Mouse (Mus musculus) left cerebral cortex, postnatal 25 days (tissue): Measurements from ENCODE around the gene Hs3st2. TPM values are rescaled to one million over a fixed set of nuclear protein-coding genes. Genes with fewer than 3 reads are reported as not detected.

ENCODE experiments used
- DNase-seq, 2 experiments: peaks; one replicate each; pipeline ENCODE4 v3.0.0; 2022; ENCODE audit warnings: low spot score in 2 of 2, mixed read lengths in 1 of 2
- intact Hi-C: fragments of 180-260 bp; cut with DNase I; formaldehyde crosslinking; loops from one replicate; pipeline ENCODE4 v1.15.1; 2025
- total RNA-seq, 2 experiments: library from RNA; stranded (reverse); gene quantifications; 2 replicates each; pipeline ENCODE4 v1.2.3; 2021

Hs3st2 gene
- total RNA-seq, 2 experiments from 2014 or later, result 57.6 to 60.1 TPM

DNA sequence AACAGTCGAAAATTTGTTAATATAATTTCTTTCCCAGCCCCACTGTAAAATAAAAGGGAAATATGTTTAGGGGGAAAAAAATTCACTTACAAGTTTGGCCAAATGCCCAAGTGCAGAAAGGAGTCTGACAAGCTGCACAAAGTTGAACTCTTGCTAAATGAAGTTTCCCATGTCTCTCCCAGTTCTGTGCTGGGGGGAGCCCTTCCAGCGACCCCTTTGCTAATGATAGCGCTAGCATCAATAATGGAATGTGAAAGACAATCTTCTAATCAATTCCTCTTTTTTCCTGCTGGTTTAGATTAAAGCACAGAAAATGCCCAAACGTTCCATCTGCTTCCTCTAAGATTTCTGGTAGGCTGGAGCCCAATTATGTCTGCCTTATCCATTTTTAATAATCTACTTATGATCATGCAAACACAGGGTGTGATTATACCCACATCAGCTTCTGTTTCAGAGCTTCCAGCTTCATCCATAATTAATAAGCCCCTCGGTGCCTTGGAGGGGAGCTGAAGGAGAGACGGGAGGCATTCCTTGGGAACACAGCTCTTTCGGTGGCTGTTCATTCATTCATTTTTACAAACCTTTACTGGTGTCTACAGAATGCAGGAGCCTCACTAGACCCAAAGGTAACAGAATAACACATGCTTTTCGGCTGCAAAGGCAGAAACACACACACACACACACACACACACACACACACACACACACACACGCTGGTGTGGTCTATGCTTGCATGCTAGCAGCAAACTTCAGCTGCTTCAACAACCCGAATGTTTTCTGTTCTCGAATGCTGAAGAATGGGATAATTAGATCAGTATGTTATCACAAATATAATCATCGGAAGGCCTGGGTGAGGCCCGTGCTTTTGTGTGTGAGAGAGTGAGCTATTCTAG lies 59.5 kb downstream of the Hs3st2 start:
- intact Hi-C loops, result no loop called here
- DNase-seq, result no peak

DNA sequence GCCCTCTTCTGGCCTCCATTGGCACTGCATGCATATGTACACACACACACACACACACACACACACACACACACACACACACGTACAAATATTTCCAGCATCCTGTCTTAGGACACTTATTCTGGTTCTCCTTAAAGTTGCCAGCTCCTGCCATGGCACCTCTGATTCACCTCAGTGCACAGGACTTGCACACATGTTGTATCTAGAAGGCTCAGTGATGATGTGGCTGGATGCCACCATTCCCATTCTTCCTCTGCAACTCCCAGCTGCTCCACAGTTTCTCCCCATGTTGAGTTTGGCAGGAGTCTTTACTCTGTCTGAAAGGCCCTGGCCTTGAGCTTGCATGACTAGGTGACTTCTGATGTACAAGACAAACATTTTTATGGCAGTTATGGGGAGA lies 65.1 kb downstream of the Hs3st2 start:
- intact Hi-C loops, result no loop called here
- DNase-seq, result no peak

DNA sequence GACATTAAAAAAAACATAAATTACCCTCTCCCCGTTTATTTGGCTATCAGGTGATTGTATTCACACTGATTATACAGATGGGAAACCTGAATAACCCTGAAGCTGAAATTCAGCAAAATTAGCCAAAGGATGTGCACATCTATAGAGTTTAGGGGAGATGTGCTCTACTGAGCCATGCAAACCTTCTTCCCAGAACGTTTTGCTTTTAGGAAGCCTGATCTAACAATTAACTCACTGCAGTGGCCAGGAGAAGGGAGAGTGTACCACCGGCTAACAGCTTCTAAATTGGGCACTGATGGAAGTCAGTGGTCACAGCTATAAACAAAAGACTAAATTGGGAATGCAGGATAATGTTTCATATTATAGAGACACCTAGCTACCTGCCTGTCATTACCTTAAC lies 66.4 kb downstream of the Hs3st2 start:
- no peak for DNase-seq
- intact Hi-C loops, result no loop called here

DNA sequence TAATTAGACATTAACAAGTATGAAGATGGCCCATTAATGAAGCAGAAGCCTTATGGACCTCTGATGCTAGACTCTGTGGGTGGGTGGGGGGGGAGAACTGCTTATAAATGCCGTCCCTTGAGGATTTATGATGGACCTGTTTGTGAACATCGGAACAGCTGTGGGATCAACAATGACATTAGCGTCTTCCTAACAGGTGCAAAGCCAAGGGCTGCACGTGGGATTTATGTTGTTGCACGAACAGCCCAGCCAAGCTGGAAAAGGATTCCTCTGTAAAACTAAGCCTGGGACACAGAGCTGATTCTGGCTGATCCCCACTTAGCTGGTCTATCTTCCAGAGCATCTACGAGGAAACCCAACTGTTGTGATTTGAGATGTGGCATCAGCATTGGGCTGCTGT lies 69.0 kb downstream of the Hs3st2 start:
- intact Hi-C loops, result no loop called here
- DNase-seq, result no peak

DNA sequence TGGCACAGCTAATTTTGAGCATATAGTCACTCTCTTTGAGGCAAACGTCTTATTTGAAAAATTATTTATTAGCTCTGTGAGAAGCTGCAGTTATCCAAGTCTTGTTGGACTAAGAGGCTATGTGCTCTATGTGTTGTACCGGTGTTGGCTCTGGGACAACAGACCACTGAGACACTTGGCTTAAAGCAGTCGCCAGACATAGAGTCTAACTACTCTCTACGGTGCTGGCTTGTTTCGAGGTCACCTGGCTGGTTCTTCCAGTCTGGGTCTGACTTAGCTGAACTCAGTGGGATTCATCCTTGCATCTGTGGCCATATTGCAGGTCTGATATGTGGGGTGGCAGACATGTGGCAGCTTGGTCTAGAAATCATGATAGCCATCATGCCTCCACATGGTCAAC lies 72.8 kb downstream of the Hs3st2 start:
- intact Hi-C loops, result no loop called here
- DNase-seq, result no peak

DNA sequence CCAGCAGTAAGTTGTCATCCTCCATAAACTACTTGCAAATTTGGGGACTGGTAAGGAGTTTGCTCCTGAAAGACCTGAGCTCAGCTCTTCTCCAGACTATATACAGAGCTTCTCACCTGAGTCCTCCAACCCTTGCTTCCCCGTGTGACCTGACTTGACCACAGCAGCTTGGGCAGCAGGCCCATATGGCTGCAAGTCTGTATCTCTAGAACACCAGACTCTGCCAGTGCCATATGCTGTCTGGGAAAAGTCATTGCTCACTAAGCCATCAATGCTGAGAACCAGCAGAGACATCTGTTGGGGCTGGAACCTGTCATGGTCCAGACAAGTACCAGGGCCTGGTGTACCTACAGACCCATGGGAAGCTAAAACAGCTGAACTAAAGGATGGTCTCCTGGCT lies 73.5 kb downstream of the Hs3st2 start:
- DNase-seq, result no peak
- intact Hi-C loops, result no loop called here

DNA sequence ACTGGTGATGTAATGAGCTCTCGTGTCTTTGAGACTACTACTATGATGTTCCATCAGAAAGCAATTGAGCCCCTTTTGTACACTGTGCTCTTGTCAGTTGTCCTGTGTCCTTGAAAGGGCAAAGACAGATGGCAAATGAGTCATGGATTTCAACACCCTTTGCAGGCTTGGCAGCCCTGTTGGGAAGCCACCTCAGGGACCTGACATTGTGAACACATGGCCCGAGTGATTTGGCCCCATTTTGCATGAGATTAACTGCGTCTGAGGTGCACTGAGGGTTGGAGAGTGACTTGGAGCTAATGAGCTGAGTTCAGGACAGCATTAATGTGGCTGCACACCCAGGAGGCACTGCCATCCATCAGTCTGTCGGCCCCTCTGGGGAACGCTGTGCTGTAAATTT lies 74.7 kb downstream of the Hs3st2 start:
- DNase-seq, result no peak
- intact Hi-C loops, result no loop called here

DNA sequence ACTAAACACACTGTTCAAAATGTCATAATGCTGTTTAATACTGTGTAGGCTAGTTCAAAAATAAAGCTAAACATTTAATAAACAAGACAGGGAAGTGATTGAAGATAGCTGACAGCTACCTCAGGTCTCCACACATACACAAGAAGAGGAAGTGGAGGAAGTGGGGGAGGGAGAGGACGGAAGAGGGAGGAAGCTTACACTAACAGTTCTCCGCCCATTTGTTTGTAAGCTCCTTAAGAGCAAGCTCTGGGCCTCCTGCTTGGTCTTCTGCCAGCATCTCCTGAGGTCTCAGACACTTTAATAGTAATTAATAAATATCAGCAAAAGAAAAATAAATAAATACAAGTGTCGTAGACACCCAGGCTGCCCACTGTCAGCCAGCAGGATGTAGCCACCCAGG lies 77.8 kb downstream of the Hs3st2 start:
- no peak for DNase-seq
- intact Hi-C loops, result no loop called here

DNA sequence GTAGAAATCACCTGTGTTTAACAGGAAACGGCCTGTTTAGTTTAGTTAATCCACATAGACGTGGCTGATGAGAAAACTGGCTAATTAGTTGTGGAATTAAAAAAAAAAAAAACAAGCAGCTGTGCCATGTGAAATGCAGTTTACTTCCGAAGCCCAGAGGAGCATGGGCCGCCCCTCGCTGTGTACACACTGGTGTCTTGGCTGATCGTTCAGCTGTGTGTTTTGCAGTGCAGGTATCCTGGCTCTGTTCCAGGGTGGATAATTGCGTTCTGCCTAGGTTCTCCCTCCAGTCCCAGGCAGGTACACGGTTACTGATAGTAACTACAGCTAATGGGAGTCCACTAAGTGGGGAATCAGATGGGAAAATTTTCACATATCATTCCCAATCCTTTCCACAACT lies 86.6 kb downstream of the Hs3st2 start:
- intact Hi-C loops, result no loop called here
- no peak for DNase-seq

DNA sequence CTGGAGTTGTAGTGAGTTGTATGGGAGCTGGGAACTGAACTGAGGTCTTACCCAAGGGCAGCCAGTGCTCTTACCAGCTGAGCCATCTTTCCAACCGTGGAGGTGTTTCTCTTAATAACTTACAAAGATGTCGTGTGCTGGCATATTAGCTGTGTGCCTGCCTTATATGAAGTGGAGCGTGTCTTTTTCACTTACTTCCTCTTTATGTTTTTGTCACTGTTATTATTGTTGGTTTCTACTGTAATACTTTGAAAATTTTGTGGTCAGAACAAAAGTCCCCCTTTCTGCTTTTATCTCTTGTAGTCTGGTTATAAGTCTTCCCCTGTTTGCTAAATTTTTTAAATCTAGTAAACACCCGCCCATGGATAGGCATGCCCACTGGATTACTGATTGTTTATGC lies 88.4 kb downstream of the Hs3st2 start:
- intact Hi-C loops, result no loop called here
- DNase-seq, result no peak

DNA sequence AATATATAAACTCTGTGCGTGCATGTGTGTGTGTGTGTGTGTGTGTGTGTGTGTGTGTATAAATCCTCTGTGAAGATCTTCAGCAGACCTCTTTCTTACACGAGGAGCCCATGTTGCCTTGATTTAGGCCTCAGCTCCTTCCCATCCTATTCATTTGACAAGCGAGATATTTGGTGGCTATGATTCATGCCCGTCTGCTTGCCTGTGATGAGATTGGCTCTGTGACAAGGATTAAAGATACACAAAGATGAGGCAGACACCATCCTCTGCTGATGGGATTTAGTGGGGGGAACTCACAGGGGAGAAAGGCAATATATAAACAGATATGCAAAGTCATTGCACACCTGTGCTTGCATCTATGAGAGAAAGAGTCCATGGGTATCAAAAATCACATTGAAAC lies 92.9 kb downstream of the Hs3st2 start:
- intact Hi-C loops, result no loop called here
- peak in 1 of 2 experiments; percentile 69 for DNase-seq

DNA sequence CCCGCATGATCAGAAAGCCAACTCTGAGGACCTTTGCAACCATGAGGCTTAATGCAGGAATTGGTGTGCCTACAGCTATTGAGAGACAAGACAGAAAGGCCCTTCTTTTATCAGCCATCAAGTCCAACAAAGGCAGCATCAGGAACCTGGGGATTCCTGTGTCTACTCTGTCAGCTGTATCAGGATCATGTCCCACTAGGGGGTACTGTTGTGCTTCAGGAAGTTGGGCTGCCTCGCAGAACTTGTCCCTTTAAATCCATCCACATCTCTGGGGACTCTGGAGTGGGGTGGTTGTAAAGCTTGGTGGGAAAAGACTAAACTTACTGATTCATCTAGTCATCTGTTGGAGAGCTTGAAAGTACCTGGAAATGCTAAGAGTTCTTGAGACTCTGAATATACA lies 93.6 kb downstream of the Hs3st2 start:
- peak; percentile 65 to 91 for DNase-seq
- intact Hi-C loops, result loop anchor here (1.0 to 5.0 kb wide), 3 partner anchors 78 to 477 kb away; partner anchors contain the start of gene Hs3st2

DNA sequence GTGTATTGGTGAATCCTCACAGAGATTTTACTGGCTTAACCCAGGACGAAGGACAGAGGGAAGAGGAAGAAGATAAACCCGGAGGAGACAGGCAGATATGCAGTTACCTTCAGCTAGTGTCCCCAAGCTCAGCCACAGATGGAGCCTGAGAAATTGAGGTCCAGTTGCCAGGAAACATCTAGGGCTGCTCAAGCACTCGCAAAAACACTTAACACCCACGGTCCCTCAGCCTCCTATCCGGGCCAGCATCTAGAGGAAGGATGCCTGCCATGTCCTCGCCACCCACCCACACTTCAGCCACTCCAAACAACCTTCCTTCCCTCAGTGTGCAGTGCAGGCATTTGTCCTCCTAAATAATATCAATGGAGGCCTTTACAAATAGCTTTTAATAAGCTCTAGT lies 95.6 kb downstream of the Hs3st2 start:
- DNase-seq, result peak; percentile 63 to 93
- intact Hi-C loops, result loop anchor here (1.0 to 5.0 kb wide), 5 partner anchors 14 to 475 kb away; partner anchors contain the start of gene Hs3st2

DNA sequence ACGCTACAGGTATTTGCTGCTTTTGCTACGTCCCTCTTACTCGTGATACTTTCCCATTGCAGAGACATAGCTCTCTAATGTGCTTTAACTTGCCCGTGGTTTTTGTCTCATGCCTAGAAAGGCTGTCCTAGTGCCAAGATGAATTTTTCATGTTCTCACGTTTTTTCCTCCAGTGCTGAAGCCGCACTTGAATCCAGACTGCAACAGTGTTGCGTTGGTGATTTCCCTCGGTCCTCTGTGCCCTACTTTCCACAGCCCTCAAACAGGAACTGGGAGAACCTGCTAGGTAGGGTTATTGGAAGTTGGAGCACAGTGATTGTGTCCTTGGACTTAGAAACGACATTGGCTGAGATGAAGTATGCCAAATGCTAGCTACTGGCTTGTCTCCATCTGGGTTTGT lies 97.7 kb downstream of the Hs3st2 start:
- DNase-seq, result peak; percentile 18 to 81
- intact Hi-C loops, result loop anchor here (5.0 kb wide), 2 partner anchors 97 to 473 kb away; partner anchors contain the start of gene Hs3st2

DNA sequence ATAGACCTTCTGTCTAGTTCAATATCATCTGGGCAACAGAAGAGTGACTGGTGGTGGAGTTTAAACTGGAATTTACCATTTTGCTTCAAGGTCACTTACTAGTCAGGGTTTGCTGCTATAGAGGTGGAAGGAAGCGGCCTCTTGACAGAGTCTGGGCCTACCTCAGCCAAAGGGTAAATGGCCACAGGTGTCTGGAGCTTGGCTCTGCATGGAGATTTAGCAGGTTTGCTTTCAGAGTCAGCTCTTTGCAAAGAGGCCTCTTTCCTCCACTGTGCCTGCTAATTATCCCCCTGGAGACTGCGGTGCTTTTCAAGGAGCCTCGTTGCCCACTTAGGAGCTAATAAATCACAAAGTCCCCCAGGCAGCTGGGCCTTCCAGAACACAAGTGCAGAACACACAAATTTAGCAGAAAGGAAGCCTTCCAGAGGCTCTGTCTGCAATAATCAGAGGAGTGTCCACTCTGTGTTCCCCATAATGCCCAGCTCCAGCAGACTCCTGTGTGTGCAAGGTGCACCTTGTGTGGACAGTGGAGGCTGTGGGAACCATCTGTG lies 99.9 kb downstream of the Hs3st2 start:
- DNase-seq, result no peak
- intact Hi-C loops, result no loop called here

DNA sequence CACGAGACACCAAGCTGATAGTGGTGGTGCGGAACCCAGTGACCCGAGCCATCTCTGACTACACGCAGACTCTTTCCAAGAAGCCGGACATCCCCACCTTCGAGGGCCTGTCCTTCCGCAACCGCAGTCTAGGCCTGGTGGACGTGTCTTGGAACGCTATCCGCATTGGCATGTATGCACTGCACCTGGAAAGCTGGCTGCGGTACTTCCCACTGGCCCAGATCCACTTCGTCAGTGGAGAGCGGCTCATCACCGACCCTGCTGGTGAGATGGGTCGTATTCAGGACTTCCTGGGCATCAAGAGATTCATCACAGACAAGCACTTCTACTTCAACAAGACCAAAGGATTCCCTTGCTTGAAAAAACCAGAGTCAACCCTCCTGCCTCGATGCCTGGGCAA lies 108.9 kb downstream of the Hs3st2 start:
- intact Hi-C loops, result no loop called here
- no peak for DNase-seq

DNA sequence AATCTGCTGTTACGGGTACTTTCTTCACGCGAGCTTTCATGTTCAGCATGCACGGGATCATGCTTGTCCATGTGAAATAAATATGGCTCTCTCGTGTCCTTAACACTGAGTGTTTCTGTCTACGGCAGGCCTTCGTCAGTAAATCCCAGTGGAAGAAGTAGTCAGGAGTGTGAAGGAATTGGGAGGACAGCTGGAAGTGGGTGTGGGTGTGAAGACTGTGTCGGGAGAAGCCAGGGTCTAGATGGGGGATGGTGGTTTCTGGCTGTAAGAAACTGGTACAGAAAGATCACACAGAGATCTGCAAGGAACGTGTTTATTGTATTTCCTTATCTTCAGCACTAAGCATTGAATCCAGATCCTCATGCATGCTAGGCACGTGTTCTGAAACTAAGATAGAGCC lies 110.0 kb downstream of the Hs3st2 start:
- intact Hi-C loops, result loop anchor here (1.0 kb wide), 1 partner anchor 14 kb away; no protein-coding TSS in a partner anchor
- DNase-seq, result peak; percentile 71 to 96

DNA sequence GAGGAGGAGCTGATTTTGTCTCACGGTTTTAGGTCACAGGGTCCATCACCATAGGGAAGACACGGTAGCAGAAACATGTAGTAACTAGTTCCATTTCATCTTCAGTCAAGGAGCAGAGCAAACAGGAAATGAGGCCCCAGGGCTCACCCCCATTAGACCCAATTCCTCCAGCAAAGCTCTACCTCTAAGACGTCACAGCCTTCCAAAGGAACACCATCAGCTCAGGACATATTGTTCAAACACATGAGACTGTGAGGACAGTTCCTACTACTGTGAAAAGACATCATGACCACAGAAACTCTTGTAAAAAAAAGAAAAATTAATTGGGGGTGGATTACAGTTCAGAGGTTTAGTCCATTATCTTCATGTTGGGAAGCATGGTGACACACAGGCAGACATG lies 125.1 kb downstream of the Hs3st2 start:
- DNase-seq, result no peak
- intact Hi-C loops, result no loop called here

DNA sequence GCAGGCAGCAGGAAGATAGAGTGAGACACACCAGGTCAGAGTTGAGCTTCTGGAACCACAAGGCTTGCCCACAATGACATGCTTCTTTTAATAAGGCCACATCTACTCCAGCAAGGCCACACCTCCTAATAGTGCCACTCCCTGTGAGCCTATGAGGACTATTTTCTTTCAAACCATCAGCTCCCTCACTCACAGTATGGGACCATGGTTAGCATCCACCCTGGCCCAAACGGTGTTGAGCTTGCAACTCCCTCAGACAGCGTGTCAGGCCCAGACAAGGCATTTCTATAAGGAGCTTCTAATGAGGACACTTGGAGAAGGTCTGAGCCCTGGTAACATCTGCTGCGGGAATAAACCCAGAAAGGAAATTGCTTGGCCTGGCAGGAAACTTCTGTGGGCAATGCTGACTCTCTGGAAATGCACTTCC lies 125.5 kb downstream of the Hs3st2 start:
- intact Hi-C loops, result no loop called here
- peak; percentile 21 to 69 for DNase-seq

DNA sequence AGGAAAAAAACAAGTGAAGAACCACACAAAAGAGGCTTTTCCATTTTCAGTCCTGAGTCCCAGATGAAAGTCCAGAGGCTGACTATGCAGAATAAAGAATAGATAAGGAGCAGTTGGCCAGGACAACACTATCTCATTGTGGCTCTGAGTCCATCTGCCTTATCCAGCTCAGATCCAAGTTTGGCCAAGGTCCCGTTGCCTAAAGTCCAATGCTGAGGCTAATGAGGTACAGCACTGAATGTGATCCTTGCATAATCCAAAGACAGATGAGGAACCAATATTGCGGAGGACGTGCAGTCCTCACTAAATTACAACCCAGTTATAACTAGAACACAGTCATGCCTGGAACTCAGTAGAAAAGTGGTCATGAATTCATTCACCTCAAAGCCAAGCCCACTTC lies 130.5 kb downstream of the Hs3st2 start:
- intact Hi-C loops, result no loop called here
- no peak for DNase-seq

DNA sequence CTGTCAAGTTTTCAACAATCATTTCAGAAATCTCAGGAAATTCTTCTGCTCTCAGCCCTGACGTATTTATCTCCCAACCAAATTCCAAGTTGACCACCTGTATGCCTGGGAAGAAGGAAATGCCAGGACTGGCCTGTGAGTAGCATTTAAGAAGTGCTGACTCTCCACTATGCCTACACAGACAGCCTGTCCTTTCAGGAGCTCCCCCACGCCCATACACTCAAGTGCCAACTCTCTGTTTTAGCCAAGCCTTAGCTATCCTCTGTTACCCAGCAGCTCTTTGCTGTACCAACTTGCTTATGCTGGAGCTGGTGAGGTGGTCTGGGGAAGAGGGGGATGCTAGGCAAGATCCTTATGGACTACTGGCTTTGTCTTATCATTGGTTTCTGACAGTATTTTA lies 137.4 kb downstream of the Hs3st2 start:
- peak in 1 of 2 experiments; percentile 68 for DNase-seq
- intact Hi-C loops, result no loop called here
